Mouse (Mus musculus) neutrophil, adult 83 days (primary cell): ENCODE data around the gene Pfkm. TPM values are rescaled to one million over a fixed set of nuclear protein-coding genes. Genes with fewer than 3 reads are reported as not detected.

ENCODE experiments used
- total RNA-seq, 2 experiments: library from RNA; stranded (reverse); gene quantifications; one replicate each; pipeline ENCODE4 v1.2.4; 2023

Pfkm gene
- 10 to 100 TPM; 10.0 to 19.2 TPM for total RNA-seq

DNA sequence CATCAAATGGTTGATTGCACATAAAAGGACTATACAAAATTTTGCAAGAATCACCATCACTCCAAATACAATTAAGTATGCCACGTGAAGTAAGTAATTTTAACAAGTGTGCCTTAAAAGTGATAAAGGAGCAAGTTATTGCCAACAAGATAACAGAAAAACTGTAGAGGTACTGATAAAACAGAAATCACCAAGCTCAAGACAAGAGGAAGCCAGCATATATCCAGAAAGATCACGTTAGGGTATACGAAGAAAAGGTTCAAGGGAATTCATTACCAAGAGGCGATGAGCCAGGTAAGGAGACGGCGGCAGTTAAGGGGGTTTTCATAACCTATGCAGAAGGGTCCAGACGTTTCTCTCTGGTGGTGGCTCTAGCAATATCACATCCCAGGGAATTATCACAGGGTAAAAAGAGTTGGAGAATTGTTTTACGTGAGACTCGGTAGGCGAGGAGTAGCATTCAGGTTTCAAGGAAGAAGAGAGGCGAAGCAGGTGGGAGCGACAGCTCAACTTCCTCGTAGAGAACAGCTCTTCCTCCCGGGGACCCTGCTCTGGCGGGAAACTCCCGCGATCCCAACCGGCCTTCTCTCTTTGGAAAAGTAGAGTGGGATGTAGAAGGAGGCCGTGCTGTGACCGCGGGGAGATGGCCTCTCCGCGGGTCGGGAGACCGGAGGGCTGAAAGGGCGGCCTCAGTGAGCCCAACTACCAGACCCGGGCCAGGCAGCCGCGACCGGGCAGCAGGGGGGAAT is at the start of gene Pfkm:
Gene Pfkm, plus strand, starts transcription at position 218 of the 749 bp plus-strand sequence.

DNA sequence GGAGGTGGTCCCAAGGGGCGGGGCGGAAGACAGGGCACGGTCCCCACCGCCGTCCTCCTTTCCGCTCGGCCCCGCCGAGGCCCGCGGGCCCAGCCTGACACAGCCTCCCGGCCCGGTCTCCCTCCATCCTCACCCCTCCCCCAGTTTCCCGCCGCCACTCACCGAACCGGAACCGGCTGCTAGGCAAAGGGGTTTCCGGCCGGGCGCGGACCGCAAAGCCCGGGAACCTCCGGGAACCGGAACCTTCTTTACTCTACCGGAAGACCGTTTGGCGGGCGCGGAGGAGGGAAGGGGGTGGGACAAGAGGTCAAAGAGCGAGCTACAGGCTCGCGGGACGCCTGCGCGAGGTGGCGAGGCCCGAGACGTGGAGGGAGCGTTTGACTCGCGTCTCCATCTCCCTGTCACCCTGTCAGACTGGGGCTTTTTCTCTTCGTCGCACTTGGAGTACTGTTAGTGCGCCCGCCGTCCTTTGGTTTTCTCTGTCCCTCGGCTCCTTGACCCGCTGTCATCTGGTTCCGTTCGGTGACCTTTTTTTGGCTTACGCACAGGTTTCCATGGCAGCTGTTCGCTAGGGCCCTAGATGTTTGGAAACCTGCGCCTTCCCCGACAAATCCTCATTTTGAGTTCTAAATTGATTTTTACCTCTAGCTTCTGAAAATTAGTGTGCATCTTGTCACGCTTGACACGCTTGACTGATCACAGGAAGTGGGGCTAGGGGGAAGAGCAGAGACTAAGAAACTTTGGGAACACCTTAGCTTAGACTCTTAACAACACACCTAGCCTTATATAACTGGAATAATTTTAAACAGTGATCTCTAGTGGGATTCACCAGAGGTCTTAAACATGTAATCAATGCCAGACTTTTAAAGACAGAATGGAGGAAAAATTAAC is 977 bp downstream of the Pfkm start, which contains the start of gene Senp1:
Gene Senp1, minus strand, starts transcription at position 624 of the 891 bp plus-strand sequence.

DNA sequence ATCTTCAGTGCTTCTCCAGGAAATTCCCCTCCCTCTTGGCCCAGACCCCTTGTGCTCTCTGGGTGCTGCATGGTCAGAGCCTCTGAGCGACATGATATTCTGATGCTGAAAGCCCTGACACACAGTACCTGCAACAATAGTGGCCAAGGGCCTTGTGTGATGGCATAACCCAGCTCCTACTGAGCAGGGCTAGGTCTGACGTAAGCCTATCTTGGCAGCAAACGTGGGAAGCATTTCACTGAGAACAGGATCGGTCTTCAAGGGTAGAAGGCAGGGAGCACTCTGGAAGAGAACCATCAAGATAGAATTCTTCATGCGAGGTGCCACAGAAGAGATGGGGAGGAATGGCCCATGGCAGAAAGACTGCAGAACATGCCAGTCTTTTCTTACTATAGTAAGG is 73.1 kb downstream of the Pfkm start, which contains the start of gene Asb8:
Gene Asb8, minus strand, starts transcription at position 101 of the 400 bp plus-strand sequence.

DNA sequence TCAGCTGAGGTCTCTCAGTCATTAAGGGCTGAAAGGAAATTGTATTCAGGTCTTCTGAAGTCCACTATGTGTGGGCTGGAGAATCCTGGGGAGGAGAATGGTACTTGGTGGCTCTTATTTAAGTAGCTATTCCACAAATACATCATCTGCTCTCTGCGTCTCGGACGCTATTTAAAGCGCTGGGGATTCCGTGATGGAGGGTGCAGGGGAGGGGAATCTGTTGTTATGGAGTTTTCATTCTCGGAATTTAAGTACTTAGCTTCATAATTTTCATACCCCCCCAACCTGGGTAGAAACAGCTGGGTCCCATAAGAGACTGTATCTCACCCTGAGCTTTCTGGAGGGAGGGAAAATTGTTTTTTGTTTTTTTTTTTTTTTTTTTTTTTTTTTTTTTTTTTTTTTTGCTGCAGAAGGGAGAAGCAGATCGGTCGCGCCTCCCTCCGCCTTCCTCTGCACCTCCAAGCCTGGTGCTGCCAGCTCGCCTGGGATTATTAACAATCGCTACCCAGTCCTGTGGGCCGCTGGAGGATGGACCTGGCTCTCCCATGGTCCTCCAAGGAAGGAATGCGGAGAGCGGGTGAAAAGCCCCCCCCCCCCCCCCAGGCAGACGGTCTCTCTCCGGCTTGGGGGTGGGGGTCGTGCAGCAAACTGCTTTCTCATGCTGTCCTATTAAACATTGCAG is 74.7 kb downstream of the Pfkm start, which contains the start of gene Ccdc184:
Gene Ccdc184, plus strand, starts transcription at position 196 of the 682 bp plus-strand sequence.

Other genes with a start within 250 kb of the Pfkm start
- gene Hdac7, start 248.1 kb upstream of the Pfkm start, total RNA-seq = 10 to 100 TPM; 18.4 to 19.1 TPM
- 1 to 10 TPM in 1 of 2 experiments, under 1 TPM in 1; 0.71 to 1.6 TPM for gene Vdr, start 182.0 kb upstream of the Pfkm start, total RNA-seq
- gene Tmem106c, start 128.4 kb upstream of the Pfkm start, total RNA-seq = 10 to 100 TPM; 11.8 to 13.1 TPM
- gene Col2a1, start 87.9 kb upstream of the Pfkm start, total RNA-seq = 1 to 10 TPM; 3.3 to 6.8 TPM
- 10 to 100 TPM; 34.6 to 39.3 TPM for gene Senp1, start 1.2 kb downstream of the Pfkm start, total RNA-seq
- gene Asb8, start 73.0 kb downstream of the Pfkm start, total RNA-seq = 10 to 100 TPM; 18.1 to 20.2 TPM
- not detected for gene Ccdc184, start 74.6 kb downstream of the Pfkm start, total RNA-seq
- gene Olfr288, start 103.0 kb downstream of the Pfkm start, total RNA-seq = not detected
- not detected for gene Gm44579, start 128.4 kb downstream of the Pfkm start, total RNA-seq
- gene Olfr287, start 128.5 kb downstream of the Pfkm start, total RNA-seq = not detected
- not detected for gene Olfr286, start 141.9 kb downstream of the Pfkm start, total RNA-seq
- gene H1fnt, start 164.7 kb downstream of the Pfkm start, total RNA-seq = not detected
- gene Zfp641, start 203.6 kb downstream of the Pfkm start, total RNA-seq = not detected
- gene Olfr285, start 224.8 kb downstream of the Pfkm start, total RNA-seq = not detected
- not detected for gene Olfr284, start 248.4 kb downstream of the Pfkm start, total RNA-seq